In the genomic region with DNA sequence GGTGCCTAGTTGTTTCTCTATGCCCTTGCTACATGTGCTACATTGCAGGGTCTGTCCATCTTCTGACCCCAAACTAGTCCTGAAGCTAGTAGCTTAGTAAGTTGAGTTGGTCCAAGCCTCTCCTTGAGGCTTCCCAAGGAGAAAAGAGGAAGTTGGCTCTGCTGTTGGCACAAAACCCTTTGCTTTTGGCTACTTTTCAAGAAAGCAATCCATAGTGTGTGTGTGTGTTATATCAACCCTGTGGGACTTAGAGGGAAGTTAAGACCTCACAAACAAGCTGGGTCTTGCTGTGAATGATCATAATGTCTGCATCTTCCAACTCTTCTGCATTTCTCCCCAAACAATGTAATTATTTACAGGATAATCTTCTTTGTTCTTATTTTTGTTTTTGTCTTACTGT, we compare ENCODE assay signal across 1 mouse cellular context.
TF ChIP-seq lines count a peak whose summit lies in the region.

No protein-coding gene starts in this region.

TF ChIP-seq in MEL, 35 proteins besides CTCF, POLR2A, EP300 and RAD21 (continued from another document):
- TF ChIP-seq JUND (IDR thresholded peaks at IDR 0.05; ENCODE audit: low read depth, low read length) (no peak), KAT2A (conservative IDR thresholded peaks at IDR 0.05; ENCODE audit: low read depth, low read length) (no peak), CHD1 (IDR thresholded peaks at IDR 0.05; ENCODE audit: low read depth, low read length) (no peak), ETS1 (IDR thresholded peaks at IDR 0.05; ENCODE audit: low read depth, low read length) (no peak)
TF ChIP-seq in MEL: peak in this region for 0.
